Mouse (Mus musculus): ENCODE measurements around the gene 1700057G04Rik. TPM values are rescaled to one million over a fixed set of nuclear protein-coding genes. Genes with fewer than 3 reads are reported as not detected.

Gene 1700057G04Rik
- not detected for total RNA-seq (2021)

GRCm38 (mm10) chr9:92309077-92309476 lies at the start of gene 1700057G04Rik:
Gene 1700057G04Rik, plus strand, starts transcription at chr9:92309377.
- no peak for DNase-seq (ENCODE audit: low spot score in 2 of 2)
- intact Hi-C loops (cut with DNase I): no loop called here

- intact Hi-C loops (cut with DNase I): no loop called here
- DNase-seq (ENCODE audit: low spot score in 2 of 2): no peak
Observed at GRCm38 (mm10) chr9:92260481-92261159, 48.6 kb upstream of the 1700057G04Rik start.

- intact Hi-C loops (cut with DNase I): no loop called here
- no peak for DNase-seq (ENCODE audit: low spot score in 2 of 2)
Observed at GRCm38 (mm10) chr9:92265719-92266118, 43.5 kb upstream of the 1700057G04Rik start.

GRCm38 (mm10) chr9:92266558-92267171 lies 42.5 kb upstream of the 1700057G04Rik start:
- intact Hi-C loops (cut with DNase I): no loop called here
- DNase-seq (ENCODE audit: low spot score in 2 of 2): no peak

- intact Hi-C loops (cut with DNase I): no loop called here
- DNase-seq (ENCODE audit: low spot score in 2 of 2): no peak
Observed at GRCm38 (mm10) chr9:92267732-92268131, 41.4 kb upstream of the 1700057G04Rik start.

GRCm38 (mm10) chr9:92269829-92270404 lies 39.3 kb upstream of the 1700057G04Rik start:
- no peak for DNase-seq (ENCODE audit: low spot score in 2 of 2)
- intact Hi-C loops (cut with DNase I): no loop called here

GRCm38 (mm10) chr9:92270927-92271326 lies 38.2 kb upstream of the 1700057G04Rik start:
- intact Hi-C loops (cut with DNase I): no loop called here

GRCm38 (mm10) chr9:92272650-92273049 lies 36.5 kb upstream of the 1700057G04Rik start:
- DNase-seq (ENCODE audit: low spot score in 2 of 2): no peak
- intact Hi-C loops (cut with DNase I): no loop called here

More at GRCm38 (mm10) chr9:92270927-92271326, 38.2 kb upstream of the 1700057G04Rik start:
- peak in 1 of 2 experiments; percentile 7 for DNase-seq (ENCODE audit: low spot score in 2 of 2)

GRCm38 (mm10) chr9:92273271-92273670 lies 35.9 kb upstream of the 1700057G04Rik start:
- intact Hi-C loops (cut with DNase I): no loop called here
- no peak for DNase-seq (ENCODE audit: low spot score in 2 of 2)

GRCm38 (mm10) chr9:92273956-92274762 lies 35.0 kb upstream of the 1700057G04Rik start:
- DNase-seq (ENCODE audit: low spot score in 2 of 2): no peak

GRCm38 (mm10) chr9:92275486-92276207 lies 33.5 kb upstream of the 1700057G04Rik start, which contains the start of gene Plscr2:
Gene Plscr2, plus strand, starts transcription at chr9:92275602.
- DNase-seq (ENCODE audit: low spot score in 2 of 2): peak in 1 of 2 experiments; percentile 3
- intact Hi-C loops (cut with DNase I): no loop called here

More at GRCm38 (mm10) chr9:92273956-92274762, 35.0 kb upstream of the 1700057G04Rik start:
- intact Hi-C loops (cut with DNase I): no loop called here

GRCm38 (mm10) chr9:92276360-92276759 lies 32.8 kb upstream of the 1700057G04Rik start:
- DNase-seq (ENCODE audit: low spot score in 2 of 2): no peak
- intact Hi-C loops (cut with DNase I): no loop called here

- intact Hi-C loops (cut with DNase I): no loop called here
- DNase-seq (ENCODE audit: low spot score in 2 of 2): no peak
Observed at GRCm38 (mm10) chr9:92280048-92280447, 29.1 kb upstream of the 1700057G04Rik start.

GRCm38 (mm10) chr9:92282563-92283171 lies 26.5 kb upstream of the 1700057G04Rik start:
- intact Hi-C loops (cut with DNase I): no loop called here
- DNase-seq (ENCODE audit: low spot score in 2 of 2): no peak

GRCm38 (mm10) chr9:92289675-92290074 lies 19.5 kb upstream of the 1700057G04Rik start:
- intact Hi-C loops (cut with DNase I): no loop called here
- DNase-seq (ENCODE audit: low spot score in 2 of 2): no peak

- intact Hi-C loops (cut with DNase I): no loop called here
- no peak for DNase-seq (ENCODE audit: low spot score in 2 of 2)
Observed at GRCm38 (mm10) chr9:92292169-92292568, 17.0 kb upstream of the 1700057G04Rik start.

GRCm38 (mm10) chr9:92292922-92293321 lies 16.3 kb upstream of the 1700057G04Rik start:
- intact Hi-C loops (cut with DNase I): no loop called here
- DNase-seq (ENCODE audit: low spot score in 2 of 2): peak in 1 of 2 experiments; percentile 40

- intact Hi-C loops (cut with DNase I): no loop called here
- no peak for DNase-seq (ENCODE audit: low spot score in 2 of 2)
Observed at GRCm38 (mm10) chr9:92293560-92294548, 15.3 kb upstream of the 1700057G04Rik start.

Data from left cerebral cortex, postnatal 25 days (tissue).